Mouse (Mus musculus): ENCODE results near the gene Myoz1.
"Not testable (repeated sequence)": the region's sequence is repeated elsewhere in the genome, so short reads cannot be mapped to it uniquely, and the experiment has no call there.

Myoz1 gene

DNA sequence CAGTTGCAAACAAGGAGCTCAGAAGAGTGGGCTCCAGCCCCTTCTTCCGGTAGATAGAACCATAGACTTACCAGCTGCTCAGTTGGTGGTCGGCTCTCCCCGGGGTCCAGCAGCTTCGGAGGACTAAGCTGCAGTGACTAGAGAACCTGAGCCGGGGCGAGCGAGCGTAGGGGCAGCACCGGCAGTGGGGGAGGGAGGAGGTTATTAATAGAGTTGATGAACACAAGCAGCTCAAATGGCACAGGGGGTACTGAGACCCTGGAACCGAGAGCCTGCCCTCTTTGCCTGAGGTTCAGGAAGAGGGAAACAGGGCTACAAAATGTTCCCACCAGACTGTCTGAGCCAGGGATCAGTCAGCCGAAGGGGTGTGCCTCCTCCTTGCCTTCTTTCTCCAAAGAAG lies at the start of gene Myoz1:
Myoz1 (minus strand) TSS at position 180 of the 400 bp plus-strand sequence.
- no peak for DNase-seq (ENCODE audit: extremely low spot score, low read depth, low spot score)

DNA sequence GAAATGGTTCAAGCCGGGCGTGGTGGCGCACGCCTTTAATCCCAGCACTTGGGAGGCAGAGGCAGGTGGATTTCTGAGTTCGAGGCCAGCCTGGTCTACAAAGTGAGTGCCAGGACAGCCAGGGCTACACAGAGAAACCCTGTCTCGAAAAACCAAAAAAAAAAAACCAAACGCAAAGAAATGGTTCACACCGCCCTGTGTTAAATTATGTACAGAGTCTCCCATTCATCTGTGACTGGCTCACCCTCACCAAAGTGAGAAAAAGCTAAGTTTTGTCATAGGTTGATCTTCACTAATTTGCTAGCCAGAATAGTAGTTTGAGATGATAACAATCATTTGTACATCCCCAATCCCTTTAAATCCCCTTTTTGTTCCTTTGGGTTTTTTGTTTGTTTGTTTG lies 47.1 kb upstream of the Myoz1 start:
- DNase-seq (ENCODE audit: extremely low spot score, low read depth, low spot score) = not testable (repeated sequence)

DNA sequence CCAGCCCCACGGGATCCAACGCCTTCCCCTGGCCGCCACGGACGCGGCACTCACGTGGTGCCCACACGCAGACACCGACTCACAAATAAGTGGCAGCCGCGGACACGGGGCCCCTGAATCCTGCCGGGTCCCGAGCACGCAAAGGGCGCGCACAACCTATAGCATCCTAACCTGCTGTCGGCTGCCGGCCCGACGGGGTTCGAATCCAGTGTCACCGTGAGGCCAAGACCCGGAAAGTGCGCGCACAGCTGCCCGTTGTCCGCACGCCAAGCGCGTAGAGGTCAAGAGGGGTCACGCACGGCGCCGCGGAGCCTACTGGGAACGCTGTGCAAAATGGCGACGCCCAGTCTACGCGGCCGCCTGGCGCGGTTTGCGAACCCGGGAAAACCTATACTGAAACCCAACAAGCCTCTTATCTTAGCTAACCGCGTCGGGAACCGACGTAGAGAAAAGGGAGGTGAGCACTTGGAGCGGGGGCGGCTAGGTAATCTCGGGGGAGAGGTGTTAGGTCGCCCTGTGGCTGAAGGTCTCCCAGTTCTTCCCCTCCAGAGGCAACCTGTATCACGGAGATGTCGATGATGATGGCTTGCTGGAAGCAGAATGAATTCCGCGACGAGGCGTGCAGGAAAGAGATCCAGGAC lies 46.5 kb upstream of the Myoz1 start, which contains the start of gene Chchd1:
Chchd1 (plus strand) TSS at position 266 of the 641 bp plus-strand sequence.
- no peak for DNase-seq (ENCODE audit: extremely low spot score, low read depth, low spot score)

DNA sequence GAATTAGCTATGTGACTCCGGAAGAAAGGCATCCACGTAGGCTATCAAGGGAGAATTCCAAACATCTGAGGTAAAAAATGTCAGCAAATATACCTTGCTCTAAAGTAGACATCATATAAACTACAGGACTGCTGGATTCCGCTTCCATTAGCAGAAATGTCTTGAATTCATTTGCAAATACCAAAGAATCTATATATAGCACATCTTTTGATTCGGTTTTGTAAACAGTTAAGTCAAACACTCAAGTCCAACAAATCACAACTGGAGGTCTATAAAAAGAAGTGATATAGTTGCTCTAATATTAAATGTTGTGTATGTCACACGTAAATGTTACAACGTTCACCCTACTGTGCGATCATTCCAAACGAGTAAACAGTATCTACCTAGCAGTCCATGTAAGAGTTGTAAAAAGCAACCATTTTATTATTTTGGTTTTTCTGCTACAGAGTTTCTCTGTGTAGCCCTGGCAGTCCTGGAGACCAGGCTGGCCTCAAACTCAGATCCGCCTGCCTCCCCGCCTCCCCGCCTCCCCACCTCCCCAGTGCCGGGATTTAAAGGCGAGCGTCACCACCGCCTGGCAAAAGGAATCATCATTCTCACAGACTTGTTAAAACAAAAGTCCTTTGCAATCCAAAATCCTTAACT lies 45.9 kb upstream of the Myoz1 start:
- DNase-seq (ENCODE audit: extremely low spot score, low read depth, low spot score) = no peak

DNA sequence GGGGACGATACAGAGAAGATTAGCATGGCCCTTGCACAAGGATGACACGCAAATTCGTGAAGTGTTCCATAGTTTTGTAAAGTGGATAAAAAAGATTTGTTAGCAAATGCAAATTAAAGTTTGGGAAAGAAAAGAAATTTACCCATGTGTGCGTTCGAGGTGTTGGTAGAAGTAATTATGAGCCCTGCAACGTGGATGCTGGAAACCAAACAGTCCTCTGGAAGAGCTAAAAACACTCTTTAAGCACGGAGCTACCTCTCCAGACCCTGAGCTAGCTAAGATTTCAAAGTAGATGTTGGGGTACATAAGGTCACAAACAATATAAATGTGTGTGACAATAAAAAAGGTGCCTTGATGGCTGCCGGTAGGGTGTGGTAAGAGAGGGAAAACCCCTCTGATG lies 45.2 kb upstream of the Myoz1 start:
- no peak for DNase-seq (ENCODE audit: extremely low spot score, low read depth, low spot score)

DNA sequence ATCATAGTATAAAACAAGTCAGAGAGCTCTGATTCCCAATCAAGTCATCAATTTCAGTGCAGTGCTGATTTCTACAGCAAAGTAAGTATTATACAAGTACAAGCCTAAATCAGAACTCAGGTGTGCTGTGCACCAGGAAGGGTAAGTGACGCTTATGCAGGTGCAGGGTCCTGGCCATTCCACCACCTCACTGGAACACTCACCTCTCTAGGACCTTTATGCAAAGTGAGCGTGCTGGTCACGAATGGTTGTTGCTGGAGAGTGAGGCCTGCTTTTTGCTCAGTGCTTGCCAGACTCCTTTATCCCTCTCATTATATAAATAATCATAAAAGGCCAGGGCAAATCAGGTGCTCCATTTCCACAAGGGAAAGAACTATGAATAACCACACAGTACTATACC lies 44.0 kb upstream of the Myoz1 start:
- DNase-seq (ENCODE audit: extremely low spot score, low read depth, low spot score) = no peak

DNA sequence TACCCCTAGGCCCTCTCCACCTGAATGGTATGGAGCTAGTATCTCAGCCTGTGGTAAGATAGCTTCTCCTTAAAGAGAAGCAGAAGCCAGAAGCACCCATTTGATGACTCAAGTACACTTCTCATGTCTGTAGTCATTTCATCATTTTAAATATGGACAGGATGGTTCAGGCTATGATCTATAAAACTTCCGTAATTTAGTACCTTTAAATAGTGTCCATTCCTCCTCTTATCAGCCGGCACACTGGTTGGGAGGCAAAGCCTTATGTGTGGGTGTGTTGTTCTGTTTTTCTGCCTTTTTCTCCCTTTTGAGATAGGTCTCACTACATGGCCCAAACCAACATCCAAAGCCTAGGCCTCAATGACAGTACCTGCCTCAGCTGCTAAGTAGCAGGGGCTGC lies 42.2 kb upstream of the Myoz1 start:
- no peak for DNase-seq (ENCODE audit: extremely low spot score, low read depth, low spot score)

DNA sequence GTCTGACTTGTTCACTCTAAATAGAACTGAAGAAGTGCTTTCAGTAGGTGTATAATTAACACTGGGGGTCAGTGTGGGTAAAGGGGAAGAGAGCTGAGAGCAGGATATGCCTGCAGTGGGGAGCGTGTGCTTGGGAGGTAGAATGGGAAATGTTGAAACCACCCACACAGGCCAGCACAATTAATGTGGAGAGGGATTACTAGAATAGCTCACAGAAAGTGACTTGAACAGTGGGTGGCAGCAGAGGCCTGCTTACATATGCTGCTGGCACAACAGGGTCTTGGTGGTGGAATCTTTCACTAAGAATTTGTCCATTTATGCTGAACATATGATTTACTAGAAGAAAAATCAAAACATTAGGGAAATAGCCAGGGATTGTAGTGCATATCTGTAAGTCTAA lies 40.6 kb upstream of the Myoz1 start:
- no peak for DNase-seq (ENCODE audit: extremely low spot score, low read depth, low spot score)

DNA sequence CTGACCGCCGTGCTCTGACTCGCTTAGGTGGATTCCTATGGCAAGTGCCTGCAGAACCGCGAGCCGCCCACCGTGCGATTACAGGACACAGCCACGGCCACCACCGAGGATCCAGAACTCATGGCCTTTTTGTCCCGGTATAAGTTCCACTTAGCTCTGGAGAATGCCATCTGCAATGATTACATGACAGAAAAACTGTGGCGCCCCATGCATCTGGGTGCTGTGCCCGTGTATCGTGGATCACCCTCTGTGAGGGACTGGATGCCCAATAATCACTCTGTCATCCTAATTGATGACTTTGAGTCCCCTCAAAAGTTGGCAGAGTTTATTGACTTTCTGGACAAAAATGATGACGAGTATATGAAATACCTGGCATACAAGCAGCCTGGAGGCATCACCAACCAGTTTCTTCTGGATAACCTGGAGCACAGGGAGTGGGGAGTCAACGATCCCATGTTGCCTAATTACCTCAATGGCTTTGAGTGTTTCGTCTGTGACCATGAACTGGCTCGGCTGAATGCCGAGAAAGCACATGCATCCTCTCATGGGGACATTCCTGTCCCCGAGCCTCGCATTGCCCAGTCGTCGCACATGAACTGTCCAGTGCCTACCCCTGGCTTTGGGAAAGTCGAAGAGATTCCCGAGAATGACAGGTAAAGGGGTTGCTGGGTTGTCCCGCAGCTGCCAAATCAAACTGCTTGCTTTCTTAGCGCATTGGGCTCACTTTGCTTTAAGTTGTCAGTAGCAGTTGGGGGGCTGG lies 39.6 kb upstream of the Myoz1 start:
- DNase-seq (ENCODE audit: extremely low spot score, low read depth, low spot score) = no peak

DNA sequence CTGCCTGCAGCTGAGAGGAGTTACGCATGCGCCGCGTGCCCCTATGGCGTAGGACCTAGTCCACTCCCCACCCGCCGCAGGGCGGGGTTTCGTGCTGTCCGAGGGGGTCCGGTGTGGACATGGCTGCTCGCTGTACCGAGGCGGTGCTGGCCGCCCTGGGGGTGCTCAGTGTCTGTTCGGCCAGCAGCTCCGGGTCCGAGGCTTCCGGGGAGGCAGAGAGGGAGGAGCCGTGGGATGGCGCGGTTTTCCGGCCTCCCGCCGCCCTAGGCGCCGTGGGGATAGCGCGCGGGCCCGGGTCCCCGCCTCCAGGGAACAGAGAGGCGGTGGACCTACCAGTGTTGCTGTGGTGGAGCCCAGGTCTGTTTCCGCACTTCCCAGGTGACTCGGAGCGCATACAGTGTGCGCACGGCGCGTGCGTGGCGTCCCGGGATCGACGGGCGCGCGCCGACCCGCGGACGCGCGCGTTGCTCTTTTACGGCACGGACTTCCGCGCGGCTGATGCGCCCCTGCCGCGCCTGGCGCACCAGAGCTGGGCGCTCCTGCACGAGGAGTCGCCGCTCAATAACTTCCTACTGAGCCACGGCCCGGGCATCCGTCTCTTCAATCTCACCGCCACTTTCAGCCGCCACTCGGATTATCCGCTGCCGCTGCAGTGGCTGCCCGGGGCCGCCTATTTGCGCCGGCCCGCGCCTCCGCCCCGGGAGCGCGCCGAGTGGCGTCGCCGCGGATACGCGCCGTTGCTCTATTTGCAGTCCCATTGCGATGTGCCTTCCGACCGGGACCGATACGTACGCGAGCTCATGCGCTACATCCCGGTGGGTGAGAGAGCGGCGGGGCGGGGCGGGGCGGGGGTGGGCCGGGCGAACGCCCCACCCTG lies 38.8 kb upstream of the Myoz1 start, which contains the start of gene Fut11:
Fut11 (plus strand) TSS at position 85 of the 877 bp plus-strand sequence.
- DNase-seq (ENCODE audit: extremely low spot score, low read depth, low spot score) = no peak

DNA sequence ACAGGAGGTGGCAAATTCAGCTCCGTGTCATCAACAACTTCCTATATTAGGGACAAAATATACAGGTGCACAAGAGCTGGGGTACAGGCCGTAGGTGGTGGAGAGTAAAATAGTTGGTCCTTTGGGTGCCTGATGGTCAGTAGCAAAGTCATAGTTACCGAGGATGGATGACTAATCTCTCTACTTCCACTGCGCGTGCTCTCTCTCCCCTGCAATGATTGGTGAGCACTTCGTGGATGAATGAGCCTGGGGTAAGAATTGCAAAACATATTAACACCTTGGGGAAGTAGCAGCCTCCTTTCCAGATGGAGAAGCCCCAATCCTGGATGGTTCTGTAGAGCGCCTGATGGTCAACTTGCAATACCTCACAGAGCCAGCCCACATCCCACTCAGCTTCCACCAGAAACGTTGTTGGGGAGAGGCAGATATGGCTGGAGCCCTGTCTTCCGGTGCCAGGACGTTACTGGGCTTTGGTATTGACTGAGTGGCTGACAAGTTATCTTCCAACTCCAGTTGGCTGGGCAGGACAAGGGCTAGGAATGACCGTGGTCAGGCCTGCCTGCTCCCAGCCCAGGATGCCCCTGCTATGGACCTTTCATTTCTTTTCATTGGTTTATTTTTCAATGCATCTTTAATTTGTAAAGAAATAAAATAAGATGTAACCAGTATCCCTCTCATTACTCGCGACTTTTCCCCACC lies 38.0 kb upstream of the Myoz1 start:
- DNase-seq (ENCODE audit: extremely low spot score, low read depth, low spot score) = no peak

DNA sequence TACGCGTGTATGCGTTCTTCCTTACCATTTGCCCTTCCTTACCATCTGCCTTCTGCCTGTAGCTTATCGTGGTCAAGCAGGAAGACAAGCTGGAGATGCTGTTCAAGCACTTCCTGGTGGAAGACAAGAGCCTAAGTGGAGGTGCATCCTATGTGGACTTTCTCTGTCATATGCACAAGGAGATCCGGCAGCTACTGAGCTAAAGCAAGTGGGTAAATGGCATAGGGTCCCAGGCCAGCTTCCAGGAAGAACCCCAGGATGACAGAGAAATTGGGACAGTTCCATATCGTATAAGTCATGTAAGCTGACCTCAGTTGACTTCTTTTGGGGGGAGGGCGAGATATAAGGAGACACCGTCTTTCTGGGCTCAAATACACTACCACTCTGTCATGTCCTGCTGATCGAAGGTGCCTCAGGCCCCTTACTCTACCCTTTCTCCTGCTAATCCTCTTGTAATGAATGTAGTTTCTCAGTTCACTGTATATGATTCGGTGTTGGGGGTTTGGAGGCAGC lies 37.3 kb upstream of the Myoz1 start:
- DNase-seq (ENCODE audit: extremely low spot score, low read depth, low spot score) = no peak

DNA sequence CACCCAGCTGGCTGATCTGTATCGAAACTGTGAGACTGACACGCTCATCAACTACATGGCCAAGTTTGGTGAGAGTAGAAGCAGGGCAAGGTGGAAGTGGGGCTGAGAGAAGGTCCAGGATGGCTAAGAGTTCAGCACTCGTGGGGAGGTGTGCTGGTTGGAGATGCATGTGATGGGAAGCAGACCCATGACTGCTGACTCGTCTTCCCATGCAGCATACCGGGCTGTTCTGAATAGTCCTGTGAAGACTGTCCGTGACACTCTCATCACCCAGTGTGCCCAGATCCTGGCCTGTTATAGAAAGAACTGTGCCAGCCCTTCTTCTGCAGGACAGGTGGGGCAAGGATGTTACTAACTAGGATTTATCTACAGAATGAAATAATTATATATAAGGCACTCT lies 35.4 kb upstream of the Myoz1 start:
- DNase-seq (ENCODE audit: extremely low spot score, low read depth, low spot score) = no peak

DNA sequence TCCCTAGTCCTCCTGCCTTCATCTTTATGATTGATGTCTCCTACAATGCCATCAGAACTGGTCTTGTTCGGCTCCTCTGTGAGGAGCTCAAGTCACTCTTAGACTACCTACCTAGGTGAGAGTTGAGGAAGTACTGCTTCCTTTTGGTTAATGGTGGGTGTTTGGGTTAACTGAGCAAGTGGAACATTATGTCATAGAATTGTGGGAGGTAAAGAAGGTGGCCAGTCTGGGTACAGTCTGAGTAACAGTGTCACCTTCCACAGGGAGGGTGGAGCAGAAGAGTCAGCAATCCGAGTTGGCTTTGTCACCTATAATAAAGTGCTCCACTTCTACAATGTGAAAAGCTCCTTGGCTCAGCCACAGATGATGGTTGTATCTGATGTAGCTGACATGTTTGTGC lies 32.7 kb upstream of the Myoz1 start:
- DNase-seq (ENCODE audit: extremely low spot score, low read depth, low spot score) = no peak

DNA sequence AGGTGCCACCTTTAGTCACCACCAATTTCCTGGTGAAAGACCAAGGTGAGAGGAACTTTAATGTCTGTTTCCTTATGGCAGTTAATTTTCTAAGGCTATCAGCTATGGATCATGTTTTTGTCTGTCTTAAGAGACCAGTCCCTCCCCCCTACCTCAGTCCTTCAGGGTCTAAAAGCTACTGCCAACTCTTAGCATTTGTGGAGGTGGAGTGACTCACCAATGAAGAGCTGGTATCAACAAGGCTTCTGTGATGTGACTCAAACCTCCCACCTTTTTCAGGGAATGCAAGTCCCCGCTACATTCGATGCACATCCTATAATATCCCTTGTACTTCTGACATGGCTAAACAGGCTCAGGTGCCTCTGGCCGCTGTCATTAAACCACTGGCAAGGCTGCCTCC lies 30.2 kb upstream of the Myoz1 start:
- no peak for DNase-seq (ENCODE audit: extremely low spot score, low read depth, low spot score)

DNA sequence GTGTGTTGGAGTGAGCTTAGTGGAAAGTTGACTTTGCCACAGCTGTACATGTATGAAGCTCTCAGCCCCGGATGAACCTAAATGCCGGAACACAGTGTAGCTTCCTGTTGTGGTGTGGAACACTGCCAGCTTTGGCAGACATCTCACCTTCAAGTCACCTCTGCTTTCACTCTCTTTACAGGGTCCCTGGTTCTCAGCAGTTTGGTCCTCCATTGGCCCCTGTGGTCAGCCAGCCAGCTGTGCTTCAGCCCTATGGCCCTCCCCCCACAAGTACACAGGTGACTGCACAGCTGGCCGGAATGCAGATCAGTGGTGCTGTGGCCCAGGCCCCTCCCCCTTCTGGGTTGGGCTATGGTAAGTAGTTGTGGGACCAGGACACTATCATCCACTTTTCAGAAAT lies 26.2 kb upstream of the Myoz1 start:
- DNase-seq (ENCODE audit: extremely low spot score, low read depth, low spot score) = no peak

DNA sequence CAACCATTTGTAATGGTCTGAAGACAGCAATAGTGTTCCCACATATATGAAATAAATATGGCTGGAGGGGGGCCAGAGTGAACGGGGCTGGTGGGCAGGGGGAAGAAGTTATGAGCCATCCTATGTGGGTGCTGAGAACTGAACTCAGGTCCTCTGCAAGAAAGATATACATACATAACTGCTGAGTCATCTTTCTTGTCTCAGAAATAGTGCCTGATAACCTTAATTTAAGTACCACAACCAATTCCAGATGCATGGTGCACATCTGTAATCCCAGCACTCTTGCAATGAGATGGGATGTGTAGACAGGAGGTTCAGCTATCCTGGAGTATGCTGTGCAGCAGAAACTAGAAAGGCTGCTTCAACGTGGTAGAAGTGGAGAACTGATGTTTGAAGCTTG lies 25.4 kb upstream of the Myoz1 start:
- DNase-seq (ENCODE audit: extremely low spot score, low read depth, low spot score) = no peak

DNA sequence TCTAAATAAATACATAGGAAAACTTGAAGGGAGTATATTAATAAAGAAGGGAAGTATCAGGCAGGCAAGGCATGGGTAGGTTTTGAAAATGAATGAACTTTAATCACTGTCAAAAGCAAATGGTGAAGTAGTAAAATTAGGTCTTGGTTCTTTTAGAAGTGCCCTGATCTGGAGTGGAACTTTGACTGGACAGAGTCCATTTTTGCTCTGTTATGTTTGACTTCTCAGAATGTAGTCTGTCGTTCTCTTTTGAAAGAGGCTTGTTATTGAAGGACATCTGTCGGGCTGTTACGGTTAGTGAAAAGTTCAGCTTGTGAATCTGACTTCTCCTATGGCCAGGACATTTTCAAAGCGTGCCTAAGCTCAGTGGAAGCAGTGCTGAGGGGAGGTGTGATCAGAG lies 21.6 kb upstream of the Myoz1 start:
- DNase-seq (ENCODE audit: extremely low spot score, low read depth, low spot score) = no peak

DNA sequence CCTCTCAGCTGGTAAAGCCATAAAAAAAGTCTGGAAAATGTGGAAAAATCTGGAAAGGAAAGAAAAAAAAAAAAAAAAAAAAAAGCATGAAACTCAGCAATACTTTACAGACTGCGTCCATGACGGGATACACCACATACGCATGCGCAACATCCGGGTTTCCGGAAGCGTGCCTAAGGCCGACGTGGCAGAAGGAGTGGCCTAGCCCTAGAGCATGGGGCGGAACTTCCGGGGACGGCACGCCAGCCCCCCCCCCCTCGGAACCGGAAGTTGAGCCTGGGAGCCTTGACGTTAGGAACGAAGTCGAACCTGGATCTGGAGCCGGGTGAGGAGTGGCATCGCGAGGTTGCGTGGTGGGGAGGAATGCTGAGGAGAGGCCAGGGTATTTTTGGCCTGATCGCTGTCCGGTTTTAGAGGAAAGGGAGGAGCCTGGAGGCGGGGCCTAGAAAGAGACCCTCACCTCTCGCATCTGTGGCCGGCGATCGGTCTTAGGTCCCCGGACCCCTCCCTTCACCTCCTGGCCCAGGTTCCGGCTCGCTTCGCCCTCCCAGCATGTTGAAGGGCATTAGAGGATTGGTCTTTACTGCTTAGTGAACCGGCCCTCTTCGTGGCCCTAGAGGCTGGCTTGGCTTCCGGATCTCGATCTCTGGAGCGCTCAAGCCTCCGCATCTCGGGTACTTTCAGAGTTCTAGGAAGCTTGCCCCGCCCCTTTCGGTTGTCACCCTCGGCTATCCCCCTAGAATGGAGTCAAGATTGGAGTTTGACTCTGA lies 17.9 kb upstream of the Myoz1 start, which contains the start of gene Sec24c:
Sec24c (plus strand) TSS at position 245 of the 770 bp plus-strand sequence.
- peak; percentile 99 for DNase-seq (ENCODE audit: extremely low spot score, low read depth, low spot score)

DNA sequence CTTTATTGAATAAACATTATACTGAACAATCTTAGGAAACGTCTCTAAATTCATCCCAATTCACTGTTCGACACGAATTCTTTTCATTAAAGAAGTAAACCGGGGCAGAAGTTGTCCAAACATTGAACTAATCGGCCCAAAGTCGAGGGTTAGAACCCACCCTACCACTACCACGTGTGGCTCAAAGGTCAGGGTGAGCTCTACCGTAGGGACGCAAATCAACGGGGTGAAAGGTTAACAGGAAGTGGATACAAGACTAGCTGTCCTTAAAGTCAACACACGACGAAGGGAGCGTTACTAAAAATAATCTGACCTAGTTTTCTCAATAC lies 17.4 kb upstream of the Myoz1 start:
- DNase-seq (ENCODE audit: extremely low spot score, low read depth, low spot score) = no peak
